Mouse (Mus musculus): ENCODE data around the gene Olfr20.
"Not testable (repeated sequence)": the region's sequence is repeated elsewhere in the genome, so short reads cannot be mapped to it uniquely, and the experiment has no call there.

Gene Olfr20

GRCm38 (mm10) chr11:73350483-73350882 lies at the start of gene Olfr20:
Gene Olfr20, plus strand, starts transcription at chr11:73350783.
- DNase-seq = no peak

- no peak for DNase-seq
Measured at GRCm38 (mm10) chr11:73303123-73303522, 47.5 kb upstream of the Olfr20 start.

- no peak for DNase-seq
Measured at GRCm38 (mm10) chr11:73315961-73316360, 34.6 kb upstream of the Olfr20 start.

GRCm38 (mm10) chr11:73318581-73318980 lies 32.0 kb upstream of the Olfr20 start:
- DNase-seq = not testable (repeated sequence)

GRCm38 (mm10) chr11:73321064-73321463 lies 29.5 kb upstream of the Olfr20 start:
- DNase-seq = not testable (repeated sequence)

- no peak for DNase-seq
Measured at GRCm38 (mm10) chr11:73323906-73324830, 26.4 kb upstream of the Olfr20 start.

GRCm38 (mm10) chr11:73326485-73326886 lies 24.1 kb upstream of the Olfr20 start:
- no peak for DNase-seq

- no peak for DNase-seq
Measured at GRCm38 (mm10) chr11:73327361-73327760, 23.2 kb upstream of the Olfr20 start.

GRCm38 (mm10) chr11:73329442-73329841 lies 21.1 kb upstream of the Olfr20 start, which contains the start of the genes Aspa, Gm49340 and Spata22:
Gene Aspa, minus strand, starts transcription at chr11:73329596.
Gene Gm49340, plus strand, starts transcription at chr11:73329741.
Gene Spata22, plus strand, starts transcription at chr11:73329741.
- DNase-seq = no peak

- DNase-seq = no peak
Measured at GRCm38 (mm10) chr11:73333357-73333756, 17.2 kb upstream of the Olfr20 start.

GRCm38 (mm10) chr11:73336919-73337318 lies 13.7 kb upstream of the Olfr20 start:
- no peak for DNase-seq

GRCm38 (mm10) chr11:73370946-73371345 lies 20.4 kb downstream of the Olfr20 start, which contains the start of gene Olfr376:
Gene Olfr376, plus strand, starts transcription at chr11:73371246.
- no peak for DNase-seq

GRCm38 (mm10) chr11:73395374-73395773 lies 44.8 kb downstream of the Olfr20 start:
- DNase-seq = no peak

- no peak for DNase-seq
Measured at GRCm38 (mm10) chr11:73399514-73399913, 48.9 kb downstream of the Olfr20 start, which contains the start of gene Olfr1. Gene Olfr1, minus strand, starts transcription at chr11:73399614.
